Mouse (Mus musculus): ENCODE measurements at regions not wholly inside any gene's neighbourhood (a gene's known extent, or its start where the extent isn't known, plus 50 kb on each side); places are given as distances from the start of the nearest gene placed in this dataset.
A peak's percentile ranks its signal among the peaks of the same experiment; 100 is the strongest.

GRCm38 (mm10) chr9:31564996-31565773 lies 100.9 kb upstream of the Tmem45b start:
- Histone ChIP-seq H3K4me3 (replicated peaks) (no peak overlapping the region), H3K4me1 (replicated peaks) (no peaks in the 10 kb centered on the region), H3K9ac (no peak overlapping the region), H3K27me3 (replicated peaks) (no peaks in the 10 kb centered on the region), H3K9me3 (no peaks in the 10 kb centered on the region), H3K4me2 (replicated peaks) (no peak overlapping the region), H3K36me3 (no peaks in the 10 kb centered on the region), H3K27ac (no peak overlapping the region)
- 79% methylated on average over 12 of the region's 12 CpGs for WGBS
- ATAC-seq = no peak

GRCm38 (mm10) chr9:31563541-31563940 lies 99.3 kb upstream of the Tmem45b start:
- H3K4me2 ChIP-seq (replicated peaks) = no peak overlapping the region
- no peak for ATAC-seq
- no peak overlapping the region for H3K27ac ChIP-seq
- 88% methylated on average over 8 of the region's 8 CpGs for WGBS
- no peaks in the 10 kb centered on the region for H3K36me3 ChIP-seq
- no peak overlapping the region for H3K9ac ChIP-seq
- no peak overlapping the region for H3K4me3 ChIP-seq (replicated peaks)
- H3K9me3 ChIP-seq = no peaks in the 10 kb centered on the region
- H3K4me1 ChIP-seq (replicated peaks) = no peaks in the 10 kb centered on the region
- H3K27me3 ChIP-seq (replicated peaks) = no peaks in the 10 kb centered on the region

- H3K9me3 ChIP-seq = no peaks in the 10 kb centered on the region
- H3K4me2 ChIP-seq (replicated peaks) = no peak overlapping the region
- H3K4me3 ChIP-seq (replicated peaks) = no peak overlapping the region
- H3K27ac ChIP-seq = no peak overlapping the region
- no peaks in the 10 kb centered on the region for H3K27me3 ChIP-seq (replicated peaks)
- H3K36me3 ChIP-seq = no peaks in the 10 kb centered on the region
- no peak for ATAC-seq
- WGBS = 85% methylated on average over 3 of the region's 3 CpGs
- H3K4me1 ChIP-seq (replicated peaks) = no peaks in the 10 kb centered on the region
- no peak overlapping the region for H3K9ac ChIP-seq
Observed at GRCm38 (mm10) chr9:31560226-31560556, 95.9 kb upstream of the Tmem45b start.

- peak overlapping the region; percentile 28 for H3K4me3 ChIP-seq (replicated peaks)
- peak; percentile 77 for ATAC-seq
- no peaks in the 10 kb centered on the region for H3K4me1 ChIP-seq (replicated peaks)
- H3K9me3 ChIP-seq = no peaks in the 10 kb centered on the region
- H3K9ac ChIP-seq = peak overlapping the region; percentile 53
- H3K36me3 ChIP-seq = no peaks in the 10 kb centered on the region
- H3K27ac ChIP-seq = no peak overlapping the region
- H3K4me2 ChIP-seq (replicated peaks) = peak overlapping the region; percentile 68
- WGBS = 33% methylated on average over 18 of the region's 18 CpGs
- H3K27me3 ChIP-seq (replicated peaks) = no peaks in the 10 kb centered on the region
Observed at GRCm38 (mm10) chr9:31559506-31560225, 95.4 kb upstream of the Tmem45b start.

- no peak for ATAC-seq
- 63% methylated on average over 6 of the region's 6 CpGs for WGBS
- H3K4me1 ChIP-seq (replicated peaks) = peaks cover 4% of the 10 kb centered on the region; the same call in 1 of the 2 replicates
Observed at GRCm38 (mm10) chr9:31543691-31544052, 79.4 kb upstream of the Tmem45b start.

GRCm38 (mm10) chr9:31542909-31543690 lies 78.8 kb upstream of the Tmem45b start:
- no peak overlapping the region for H3K27ac ChIP-seq
- H3K9me3 ChIP-seq = no peaks in the 10 kb centered on the region
- H3K36me3 ChIP-seq = no peaks in the 10 kb centered on the region
- H3K27me3 ChIP-seq (replicated peaks) = no peaks in the 10 kb centered on the region
- H3K4me1 ChIP-seq (replicated peaks) = peaks cover 4% of the 10 kb centered on the region; the same call in 1 of the 2 replicates
- 11% methylated on average over 13 of the region's 13 CpGs for WGBS
- peak; percentile 65 for ATAC-seq
- no peak overlapping the region for H3K9ac ChIP-seq
- no peak overlapping the region for H3K4me3 ChIP-seq (replicated peaks)
- H3K4me2 ChIP-seq (replicated peaks) = no peak overlapping the region

More at GRCm38 (mm10) chr9:31543691-31544052, 79.4 kb upstream of the Tmem45b start:
- Histone ChIP-seq H3K9me3 (no peaks in the 10 kb centered on the region), H3K27me3 (replicated peaks) (no peaks in the 10 kb centered on the region), H3K4me3 (replicated peaks) (no peak overlapping the region), H3K9ac (no peak overlapping the region), H3K36me3 (no peaks in the 10 kb centered on the region), H3K4me2 (replicated peaks) (no peak overlapping the region), H3K27ac (no peak overlapping the region)

GRCm38 (mm10) chr9:31541615-31542191 lies 77.4 kb upstream of the Tmem45b start:
- no peak for ATAC-seq
- H3K36me3 ChIP-seq = no peaks in the 10 kb centered on the region
- H3K27ac ChIP-seq = no peak overlapping the region
- 53% methylated on average over 5 of the region's 5 CpGs for WGBS
- peaks cover 4% of the 10 kb centered on the region; the same call in 1 of the 2 replicates for H3K4me1 ChIP-seq (replicated peaks)
- H3K4me2 ChIP-seq (replicated peaks) = no peak overlapping the region
- H3K4me3 ChIP-seq (replicated peaks) = no peak overlapping the region
- no peaks in the 10 kb centered on the region for H3K9me3 ChIP-seq
- H3K9ac ChIP-seq = no peak overlapping the region
- no peaks in the 10 kb centered on the region for H3K27me3 ChIP-seq (replicated peaks)

- ATAC-seq = peak; percentile 97
- H3K4me2 ChIP-seq (replicated peaks) = peak overlapping the region; percentile 14; the same call in 1 of the 2 replicates
Observed at GRCm38 (mm10) chr9:31538458-31539210, 74.4 kb upstream of the Tmem45b start.

GRCm38 (mm10) chr9:31529021-31529420 lies 64.8 kb upstream of the Tmem45b start:
- ATAC-seq = peak; percentile 61; the same call in 1 of the 2 replicates
- Histone ChIP-seq H3K4me1 (replicated peaks) (no peaks in the 10 kb centered on the region), H3K9ac (no peak overlapping the region), H3K27me3 (replicated peaks) (no peaks in the 10 kb centered on the region), H3K4me2 (replicated peaks) (no peak overlapping the region), H3K9me3 (no peaks in the 10 kb centered on the region), H3K27ac (no peak overlapping the region), H3K36me3 (no peaks in the 10 kb centered on the region), H3K4me3 (replicated peaks) (no peak overlapping the region)
- 64% methylated on average over 6 of the region's 6 CpGs for WGBS

More at GRCm38 (mm10) chr9:31538458-31539210, 74.4 kb upstream of the Tmem45b start:
- Histone ChIP-seq H3K27me3 (replicated peaks) (no peaks in the 10 kb centered on the region), H3K36me3 (no peaks in the 10 kb centered on the region), H3K27ac (peak overlapping the region; percentile 76), H3K4me1 (replicated peaks) (peaks cover 4% of the 10 kb centered on the region; the same call in 1 of the 2 replicates), H3K4me3 (replicated peaks) (no peak overlapping the region), H3K9ac (no peak overlapping the region), H3K9me3 (no peaks in the 10 kb centered on the region)
- 59% methylated on average over 11 of the region's 11 CpGs for WGBS

GRCm38 (mm10) chr9:31527216-31527615 lies 63.0 kb upstream of the Tmem45b start:
- Histone ChIP-seq H3K4me2 (replicated peaks) (no peak overlapping the region), H3K4me1 (replicated peaks) (no peaks in the 10 kb centered on the region), H3K27me3 (replicated peaks) (no peaks in the 10 kb centered on the region), H3K4me3 (replicated peaks) (no peak overlapping the region), H3K9ac (no peak overlapping the region), H3K27ac (no peak overlapping the region), H3K9me3 (no peaks in the 10 kb centered on the region), H3K36me3 (no peaks in the 10 kb centered on the region)
- no peak for ATAC-seq
- 72% methylated on average over 2 of the region's 2 CpGs for WGBS
